8 mouse cellular contexts compared by ENCODE assay signal in the genomic region with DNA sequence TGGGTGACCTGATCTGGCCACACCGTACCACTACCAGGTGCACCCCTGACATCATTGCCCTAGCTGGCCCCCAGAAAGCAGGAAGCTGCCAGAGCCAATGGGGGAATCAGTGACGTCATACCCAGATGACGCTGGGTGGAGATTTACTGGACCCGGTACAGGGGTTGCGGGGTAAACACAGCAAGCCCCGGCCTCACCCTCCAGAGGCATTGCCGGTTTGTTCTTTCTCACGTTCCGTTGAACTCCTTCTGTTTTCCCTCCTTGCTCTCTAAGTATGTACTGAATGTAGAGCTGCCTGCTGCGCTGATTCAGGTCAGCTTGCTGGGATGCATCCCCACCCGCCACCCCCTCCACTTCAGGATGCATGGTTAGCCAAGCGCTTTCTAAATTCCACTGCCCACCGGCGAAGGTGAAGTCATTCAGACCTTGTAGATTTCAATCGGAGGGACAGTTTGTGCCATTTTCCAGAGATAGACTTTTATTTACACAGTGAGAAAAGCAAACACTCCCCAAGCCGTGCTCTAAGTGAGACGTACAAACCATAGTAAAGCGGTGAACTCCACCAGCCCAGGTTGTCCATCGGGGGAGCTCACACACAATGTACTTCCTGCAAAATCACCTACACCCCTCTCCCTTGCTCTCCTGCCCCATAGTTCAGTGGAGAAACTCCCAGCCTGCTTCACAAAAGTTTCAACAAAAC.
DNase-seq lines count a peak whose midpoint lies in the region; ATAC-seq and TF ChIP-seq lines count a peak whose summit lies in the region.

No protein-coding gene starts in this region.

- peaks cover 8% of the 10 kb centered on the region; the same call in 1 of the 2 replicates for H3K36me3 ChIP-seq in ES-E14 (ENCODE audit: control insufficient read depth, insufficient read depth, low read length, poor library complexity, severe bottlenecking)
- no peaks in the 10 kb centered on the region; the same call in 1 of the 2 replicates for H3K36me3 ChIP-seq in intestine, embryonic 15.5 days
- no peaks in the 10 kb centered on the region for H3K36me3 ChIP-seq in lung, embryonic 15.5 days
- H3K36me3 ChIP-seq in hindbrain, postnatal 0 days (ENCODE audit: insufficient read depth, low read length): no peaks in the 10 kb centered on the region

- no peak for DNase-seq in gastrocnemius, adult 2 months
- DNase-seq in gastrocnemius, adult 18-20 months (ENCODE audit: low spot score): no peak
- no peak for DNase-seq in ES-E14 (ENCODE audit: low read depth, low spot score)
- no peak for DNase-seq in hindbrain, postnatal 0 days (ENCODE audit: low spot score)
- no peak for DNase-seq in spleen, postnatal 4 days (ENCODE audit: low spot score in 2 of 2)

- intact Hi-C loops in gastrocnemius, adult 2 months (cut with DNase I): no loop called here

- peak; percentile 24; the same call in 1 of the 2 replicates for ATAC-seq in intestine, embryonic 15.5 days
- ATAC-seq in lung, embryonic 15.5 days (ENCODE audit: borderline replicate concordance, extremely low read depth, low FRiP score, low TSS enrichment): no peak
- no peak for ATAC-seq in inflammation-experienced regulatory T-cells, adult 6 months
- no peak for ATAC-seq in hindbrain, postnatal 0 days

- H3K4me1 ChIP-seq in ES-E14 (ENCODE audit: control insufficient read depth in 2 of 2, insufficient read depth in 2 of 2, low read length in 2 of 2, poor library complexity in 1 of 2): peaks cover 14 to 35% of the 10 kb centered on the region in 2 experiments
- peaks cover 37% of the 10 kb centered on the region for H3K4me1 ChIP-seq in intestine, embryonic 15.5 days (replicated peaks)
- H3K4me1 ChIP-seq in lung, embryonic 15.5 days: peaks cover 59% of the 10 kb centered on the region
- H3K4me1 ChIP-seq in hindbrain, postnatal 0 days (ENCODE audit: insufficient read depth, low read length): peaks cover 5% of the 10 kb centered on the region; the same call in 1 of the 2 replicates

- no peak overlapping the region for H3K4me2 ChIP-seq in intestine, embryonic 15.5 days (replicated peaks)
- H3K4me2 ChIP-seq in lung, embryonic 15.5 days: peak overlapping the region; percentile 26; the same call in 1 of the 2 replicates
- H3K4me2 ChIP-seq in hindbrain, postnatal 0 days (ENCODE audit: low read depth, low read length): no peak overlapping the region

- peak overlapping the region; percentile 61 for H3K27ac ChIP-seq in gastrocnemius, adult 2 months
- H3K27ac ChIP-seq in ES-E14 (ENCODE audit: insufficient read depth, low read depth, low read length, poor library complexity, severe bottlenecking): peak overlapping the region; percentile 78
- no peak overlapping the region for H3K27ac ChIP-seq in intestine, embryonic 15.5 days
- peak overlapping the region; percentile 84 for H3K27ac ChIP-seq in lung, embryonic 15.5 days
- no peak overlapping the region for H3K27ac ChIP-seq in hindbrain, postnatal 0 days

- no peaks in the 10 kb centered on the region for H3K9me3 ChIP-seq in ES-E14 (ENCODE audit: control insufficient read depth, insufficient read depth, low read depth, low read length)
- no peaks in the 10 kb centered on the region for H3K9me3 ChIP-seq in intestine, embryonic 15.5 days
- H3K9me3 ChIP-seq in lung, embryonic 15.5 days: no peaks in the 10 kb centered on the region
- H3K9me3 ChIP-seq in hindbrain, postnatal 0 days (ENCODE audit: low read length): no peaks in the 10 kb centered on the region

- TF ChIP-seq CTCF in gastrocnemius, adult 2 months (IDR thresholded peaks at IDR 0.05): no peak
- no peak for TF ChIP-seq CTCF in hindbrain, postnatal 0 days (IDR thresholded peaks at IDR 0.05; ENCODE audit: low read depth)

- no peak overlapping the region for H3K4me3 ChIP-seq in gastrocnemius, adult 2 months
- H3K4me3 ChIP-seq in ES-E14 (ENCODE audit: insufficient read depth in 1 of 2, low read depth in 1 of 2, low read length in 2 of 2, poor library complexity in 1 of 2, severe bottlenecking in 1 of 2): peak overlapping the region; percentile 31 to 48
- H3K4me3 ChIP-seq in intestine, embryonic 15.5 days (replicated peaks): no peak overlapping the region
- H3K4me3 ChIP-seq in lung, embryonic 15.5 days: no peak overlapping the region
- no peak overlapping the region for H3K4me3 ChIP-seq in hindbrain, postnatal 0 days (ENCODE audit: low read length)

- 42% methylated on average over 19 of the region's 19 CpGs for WGBS in intestine, embryonic 15.5 days
- 51% methylated on average over 19 of the region's 19 CpGs for WGBS in lung, embryonic 15.5 days
- 76% methylated on average over 19 of the region's 19 CpGs for WGBS in hindbrain, postnatal 0 days

- peak overlapping the region; percentile 53 for H3K9ac ChIP-seq in ES-E14 (ENCODE audit: insufficient read depth, low read depth, low read length, poor library complexity, severe bottlenecking)
- H3K9ac ChIP-seq in intestine, embryonic 15.5 days: no peak overlapping the region
- no peak overlapping the region for H3K9ac ChIP-seq in lung, embryonic 15.5 days
- no peak overlapping the region for H3K9ac ChIP-seq in hindbrain, postnatal 0 days (replicated peaks; ENCODE audit: low read length)

- no peaks in the 10 kb centered on the region for H3K27me3 ChIP-seq in intestine, embryonic 15.5 days (replicated peaks)
- H3K27me3 ChIP-seq in lung, embryonic 15.5 days: no peaks in the 10 kb centered on the region
- no peaks in the 10 kb centered on the region for H3K27me3 ChIP-seq in hindbrain, postnatal 0 days (ENCODE audit: insufficient read depth, low read length)

- in situ Hi-C loops in ES-E14 (cut with MboI; ENCODE audit: low sequenced_read_pairs in 2 of 2, unreplicated experiment in 2 of 2): no loop called here

TF ChIP-seq in ES-E14, 5 proteins besides CTCF, POLR2A, EP300 and RAD21:
- no peak for TF ChIP-seq MAFK (IDR thresholded peaks at IDR 0.05; ENCODE audit: insufficient read depth, low read depth, low read length)

Comparison
In these comparisons a context has a peak if more than half of its experiments do, and no peak if none do; other contexts are left out.
1. H3K27ac ChIP-seq: peak in gastrocnemius, adult 2 months (single experiment), ES-E14 (single experiment) and lung, embryonic 15.5 days (single experiment); none in intestine, embryonic 15.5 days (single experiment) and hindbrain, postnatal 0 days (single experiment).
2. H3K4me3 ChIP-seq: peak in ES-E14 (2 of 2); none in gastrocnemius, adult 2 months (single experiment), intestine, embryonic 15.5 days (single experiment), lung, embryonic 15.5 days (single experiment) and hindbrain, postnatal 0 days (single experiment).